Mouse (Mus musculus) olfactory bulb, adult 2 months (tissue): Measurements from ENCODE around the gene Sclt1. TPM values are rescaled to one million over a fixed set of nuclear protein-coding genes. Genes with fewer than 3 reads are reported as not detected.

Experiments used
- H3K27ac ChIP-seq: fragments of 200-500 bp; 2 replicates; pipeline ENCODE4 v1.5.1; 2012; ENCODE audit warnings: low read depth, low read length; ENCODE audit not compliant: insufficient read depth
- H3K4me1 ChIP-seq: fragments of 200-500 bp; 2 replicates; pipeline ENCODE4 v1.6.1; 2012; ENCODE audit warnings: low read length; ENCODE audit not compliant: control insufficient read depth, insufficient read depth
- H3K4me3 ChIP-seq: fragments of 200-500 bp; 2 replicates; pipeline ENCODE4 v1.5.1; 2012; ENCODE audit warnings: mild to moderate bottlenecking, low read depth, low read length, moderate library complexity; ENCODE audit not compliant: insufficient read depth
- CTCF ChIP-seq: fragments of 200-500 bp; IDR thresholded peaks from 2 replicates; pipeline ENCODE4 v1.5.1; 2012; ENCODE audit warnings: low read depth, mild to moderate bottlenecking, low read length, moderate library complexity; ENCODE audit not compliant: insufficient read depth
- POLR2A ChIP-seq: fragments of 200-500 bp; IDR thresholded peaks from 2 replicates; pipeline ENCODE4 v1.6.1; 2012; ENCODE audit warnings: mild to moderate bottlenecking, low read depth, low read length, moderate library complexity; ENCODE audit not compliant: insufficient read depth
- WGBS: fragments of 180-500 bp; shearing (Covaris S2); methylation state at CpG from one replicate; pipeline ENCODE4 v1.1.7; 2018; 5-methylcytosine and 5-hydroxymethylcytosine counted together
- polyA plus RNA-seq: library from polyadenylated mRNA; stranded (reverse); fragments of >200 nt; gene quantifications from 2 replicates; pipeline ENCODE4 v1.2.4, GENCODE M21; 2012; ENCODE audit warnings: low replicate concordance; ENCODE audit not compliant: missing spikeins, insufficient read depth, insufficient read length

Sclt1 gene
- polyA plus RNA-seq, 1 experiment = not detected

DNA sequence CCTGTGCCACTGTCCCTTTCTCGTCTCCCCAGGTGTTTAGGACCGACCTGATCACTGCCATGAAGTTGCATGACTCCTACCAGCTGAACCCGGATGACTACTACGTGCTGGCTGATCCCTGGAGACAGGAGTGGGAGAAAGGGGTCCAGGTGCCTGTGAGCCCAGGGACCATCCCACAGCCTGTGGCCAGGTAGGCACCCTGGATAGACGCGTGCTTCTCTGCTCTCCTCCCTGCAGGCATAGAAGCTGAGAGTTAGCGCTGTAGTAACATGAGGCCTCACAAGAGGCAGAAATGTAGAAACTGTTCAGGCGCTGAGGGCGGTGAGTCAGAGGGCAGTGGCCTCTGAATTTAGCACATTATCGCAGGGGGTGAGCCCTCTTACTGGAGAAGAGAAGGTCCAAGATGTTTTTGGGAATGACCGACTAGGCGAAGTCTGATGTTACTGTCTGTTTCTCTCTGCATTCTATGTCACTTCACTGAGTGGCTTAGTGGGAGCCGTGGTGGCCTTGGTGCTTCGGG is 150.6 kb downstream of the Sclt1 start:
- Histone ChIP-seq H3K27ac (no peak overlapping the region), H3K4me3 (no peak overlapping the region), H3K4me1 (peaks cover 17% of the 10 kb centered on the region)
- TF ChIP-seq POLR2A (no peak), CTCF (no peak)
- WGBS = 92% methylated on average over 14 of the region's 14 CpGs

DNA sequence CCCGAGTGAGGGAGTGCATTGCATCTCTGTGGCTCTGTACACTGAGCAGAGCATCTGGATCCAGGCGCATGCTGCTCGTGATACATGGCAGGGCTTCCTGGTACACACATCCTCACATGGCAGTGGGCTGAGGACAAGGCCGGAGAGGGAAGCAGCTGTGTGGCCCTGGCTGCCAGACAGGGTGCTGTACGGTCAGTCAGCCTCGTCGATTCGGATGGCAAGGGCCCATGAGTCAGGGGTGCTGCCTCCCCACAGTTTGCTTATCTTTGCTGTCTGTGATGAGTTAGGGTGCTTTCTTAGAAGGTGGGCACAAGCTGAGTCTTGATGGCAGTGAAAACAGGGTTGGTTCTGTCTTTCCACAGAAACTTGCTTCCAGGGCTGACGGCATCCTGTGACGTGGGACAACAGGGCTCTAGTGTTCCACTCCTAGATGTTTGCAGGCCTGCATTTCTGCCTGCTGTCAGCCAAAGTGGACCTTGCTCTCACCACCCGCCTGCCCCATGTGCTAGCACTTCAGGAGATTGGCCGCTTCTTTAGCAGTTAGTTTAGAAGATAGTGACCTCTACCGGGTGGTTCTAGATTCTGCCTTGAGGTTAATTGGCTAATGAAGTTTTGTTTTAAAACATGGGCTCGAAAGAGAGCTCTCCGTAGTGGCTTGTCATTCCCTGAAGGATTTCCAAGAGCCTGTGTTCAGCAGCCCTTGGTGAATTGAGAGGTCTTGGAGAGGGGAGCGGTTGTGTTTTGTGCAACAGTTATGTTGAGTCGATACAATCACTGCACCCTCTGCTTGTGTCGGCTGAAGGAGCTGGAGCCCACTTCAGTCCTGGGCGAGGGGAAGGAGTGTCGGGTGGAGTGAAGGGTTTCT is 151.4 kb downstream of the Sclt1 start:
- WGBS = 75% methylated on average over 20 of the region's 20 CpGs
- TF ChIP-seq POLR2A (no peak), CTCF (no peak)
- no peak overlapping the region for H3K27ac ChIP-seq
- H3K4me3 ChIP-seq = no peak overlapping the region
- H3K4me1 ChIP-seq = peaks cover 17% of the 10 kb centered on the region

DNA sequence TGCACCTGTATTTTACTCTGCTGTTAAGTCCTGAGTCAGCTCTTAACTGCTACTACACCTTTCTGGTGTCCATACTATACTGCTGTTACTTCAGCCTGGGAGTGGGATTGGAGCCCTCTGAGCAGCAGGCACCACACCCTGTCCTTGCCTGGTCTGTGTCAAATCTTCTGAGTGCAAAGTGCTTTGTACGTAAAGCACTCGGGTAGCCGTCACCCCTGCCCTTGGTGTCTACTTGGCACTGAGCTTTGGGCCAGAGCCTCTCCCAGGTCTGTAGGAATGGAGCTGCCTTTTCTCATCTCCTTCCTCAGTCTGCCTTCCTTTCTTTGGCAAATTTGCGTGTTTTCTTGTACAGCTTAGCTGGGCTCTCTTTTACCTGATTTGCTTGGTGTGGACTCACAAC is 152.3 kb downstream of the Sclt1 start:
- WGBS = 95% methylated on average over 4 of the region's 4 CpGs
- Histone ChIP-seq H3K4me1 (peaks cover 20% of the 10 kb centered on the region), H3K4me3 (no peak overlapping the region), H3K27ac (no peak overlapping the region)
- TF ChIP-seq POLR2A (no peak), CTCF (no peak)

GRCm38 (mm10) chr3:41589246-41589914 is 152.9 kb downstream of the Sclt1 start:
- TF ChIP-seq POLR2A = no peak
- no peak for TF ChIP-seq CTCF
- WGBS = 75% methylated on average over 19 of the region's 19 CpGs
- peaks cover 20% of the 10 kb centered on the region for H3K4me1 ChIP-seq
- no peak overlapping the region for H3K27ac ChIP-seq
- H3K4me3 ChIP-seq = no peak overlapping the region

- Histone ChIP-seq H3K4me3 (no peak overlapping the region), H3K27ac (no peak overlapping the region), H3K4me1 (peaks cover 27% of the 10 kb centered on the region)
- TF ChIP-seq CTCF (no peak), POLR2A (no peak)
- 90% methylated on average over 8 of the region's 8 CpGs for WGBS
Measured at GRCm38 (mm10) chr3:41588495-41588894, 153.8 kb downstream of the Sclt1 start.

- no peak for TF ChIP-seq CTCF
- no peak for TF ChIP-seq POLR2A
- no peak overlapping the region for H3K27ac ChIP-seq
- peaks cover 35% of the 10 kb centered on the region for H3K4me1 ChIP-seq
- no peak overlapping the region for H3K4me3 ChIP-seq
- WGBS = 79% methylated on average over 6 of the region's 6 CpGs
Measured at GRCm38 (mm10) chr3:41587588-41587987, 154.7 kb downstream of the Sclt1 start.

DNA sequence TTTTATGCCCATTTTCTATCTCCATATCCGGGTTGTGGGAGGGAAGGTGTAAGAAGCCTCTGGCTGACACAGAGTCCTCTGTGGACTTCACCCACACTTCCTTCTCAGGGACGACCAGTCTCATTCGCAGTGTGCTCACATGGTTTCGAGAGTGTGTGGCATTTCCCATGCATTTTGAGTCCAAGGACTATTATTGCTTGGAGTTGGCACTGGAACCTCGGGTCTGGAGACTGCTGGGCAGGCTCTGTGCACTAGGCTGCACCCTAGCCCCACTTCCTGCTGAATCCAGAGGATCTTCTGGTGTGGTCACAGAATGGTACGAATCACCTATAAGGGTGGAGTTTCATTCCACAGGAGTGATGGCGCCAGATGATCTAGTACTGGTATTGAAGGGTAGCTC is 155.4 kb downstream of the Sclt1 start:
- Histone ChIP-seq H3K4me3 (no peak overlapping the region), H3K4me1 (peaks cover 41% of the 10 kb centered on the region), H3K27ac (no peak overlapping the region)
- WGBS = 67% methylated on average over 7 of the region's 7 CpGs
- TF ChIP-seq CTCF (no peak), POLR2A (no peak)

DNA sequence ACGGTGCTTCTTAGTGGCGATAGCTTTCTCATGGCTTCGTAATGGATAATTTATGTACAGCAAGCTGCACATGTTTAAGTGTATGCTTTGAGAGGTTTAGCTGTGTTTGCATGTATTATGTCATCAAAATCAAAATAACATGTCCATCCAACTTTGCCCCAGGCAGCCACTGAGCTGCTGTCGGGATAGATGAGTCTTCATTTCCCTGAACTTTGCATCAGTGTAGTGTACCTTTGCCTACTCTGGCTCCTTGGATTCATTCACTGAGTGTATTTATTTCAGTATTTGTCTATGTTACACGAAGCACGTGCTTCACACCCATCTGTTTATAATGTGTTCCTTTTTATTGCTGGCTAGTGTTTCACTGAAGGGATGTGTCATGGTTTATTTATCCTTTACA is 156.0 kb downstream of the Sclt1 start:
- Histone ChIP-seq H3K27ac (no peak overlapping the region), H3K4me1 (peaks cover 47% of the 10 kb centered on the region), H3K4me3 (no peak overlapping the region)
- TF ChIP-seq CTCF = no peak
- TF ChIP-seq POLR2A = no peak
- 76% methylated on average over 6 of the region's 6 CpGs for WGBS

GRCm38 (mm10) chr3:41585548-41585947 is 156.8 kb downstream of the Sclt1 start:
- TF ChIP-seq CTCF (no peak), POLR2A (no peak)
- H3K4me1 ChIP-seq = peaks cover 52% of the 10 kb centered on the region
- no peak overlapping the region for H3K4me3 ChIP-seq
- no peak overlapping the region for H3K27ac ChIP-seq
- WGBS = 40% methylated on average over 5 of the region's 5 CpGs
